Mouse (Mus musculus) small intestine, adult 2 months (tissue): ENCODE results near the gene Bpifb2. TPM values are rescaled to one million over a fixed set of nuclear protein-coding genes. Genes with fewer than 3 reads are reported as not detected.

ENCODE experiments used
- H3K27ac ChIP-seq: fragments of 200-500 bp; 2 replicates; pipeline ENCODE4 v1.5.1; 2012; ENCODE audit warnings: low read depth, low read length, control low read depth, inconsistent platforms; ENCODE audit not compliant: insufficient read depth
- H3K27me3 ChIP-seq: fragments of 200-500 bp; 2 replicates; pipeline ENCODE4 v1.6.1; 2012; ENCODE audit warnings: mild to moderate bottlenecking, moderate library complexity, low read length, inconsistent platforms; ENCODE audit not compliant: control insufficient read depth, insufficient read depth
- H3K36me3 ChIP-seq: fragments of 200-500 bp; 2 replicates; pipeline ENCODE4 v1.6.1; 2012; ENCODE audit warnings: mild to moderate bottlenecking, low read length, control low read depth, inconsistent platforms; ENCODE audit not compliant: control insufficient read depth, insufficient read depth
- H3K4me1 ChIP-seq: fragments of 200-500 bp; 2 replicates; pipeline ENCODE4 v1.6.1; 2012; ENCODE audit warnings: low read length, inconsistent platforms, mixed read lengths; ENCODE audit not compliant: control insufficient read depth, insufficient read depth, insufficient read length
- H3K4me3 ChIP-seq: fragments of 200-500 bp; 2 replicates; pipeline ENCODE4 v1.5.1; 2012; ENCODE audit warnings: low read depth, mild to moderate bottlenecking, control low read depth, inconsistent platforms, low read length, moderate library complexity
- CTCF ChIP-seq: fragments of 200-500 bp; IDR thresholded peaks from 2 replicates; pipeline ENCODE4 v1.5.1; 2012; ENCODE audit warnings: low read depth, mild to moderate bottlenecking, control low read depth, inconsistent platforms, low read length, moderate library complexity, mixed read lengths; ENCODE audit not compliant: insufficient replicate concordance, insufficient read length; ENCODE audit errors: extremely low read depth
- POLR2A ChIP-seq: fragments of 200-500 bp; IDR thresholded peaks from 2 replicates; pipeline ENCODE4 v1.6.1; 2012; ENCODE audit warnings: low read depth, mild to moderate bottlenecking, control low read depth, inconsistent platforms, low read length, moderate library complexity
- WGBS: fragments of 180-500 bp; shearing (Covaris S2); methylation state at CpG from one replicate; pipeline ENCODE4 v1.1.7; 2018; 5-methylcytosine and 5-hydroxymethylcytosine counted together
- polyA plus RNA-seq: library from polyadenylated mRNA; depleted of rRNA; stranded (reverse); fragments of >200 nt; gene quantifications from 2 replicates; pipeline ENCODE4 v1.2.3, GENCODE M21; 2012

Gene Bpifb2
- polyA plus RNA-seq, 1 experiment: not detected

- TF ChIP-seq CTCF: no peak
- no peak for TF ChIP-seq POLR2A
- Histone ChIP-seq H3K27ac (no peak overlapping the region), H3K36me3 (no peaks in the 10 kb centered on the region), H3K27me3 (no peaks in the 10 kb centered on the region), H3K4me3 (no peak overlapping the region), H3K4me1 (no peaks in the 10 kb centered on the region)
- 75% methylated on average over 5 of the region's 5 CpGs for WGBS
These were observed 24.3 kb downstream of the Bpifb2 start for GRCm38 (mm10) chr2:153899111-153899510.

GRCm38 (mm10) chr2:153900088-153900487 is 25.2 kb downstream of the Bpifb2 start, which contains the start of gene Bpifb6:
Gene Bpifb6, plus strand, starts transcription at chr2:153900388.
- 63% methylated on average over 4 of the region's 4 CpGs for WGBS
- Histone ChIP-seq H3K4me3 (no peak within 1 kb of the TSS), H3K4me1 (no peaks in the 10 kb centered on the region), H3K27ac (no peak within 1 kb of the TSS), H3K27me3 (no peaks in the 10 kb centered on the region), H3K36me3 (no peaks in the 10 kb centered on the region)
- TF ChIP-seq CTCF: no peak
- no peak for TF ChIP-seq POLR2A

- no peaks in the 10 kb centered on the region for H3K27me3 ChIP-seq
- H3K4me1 ChIP-seq: no peaks in the 10 kb centered on the region
- no peak overlapping the region for H3K4me3 ChIP-seq
- H3K36me3 ChIP-seq: no peaks in the 10 kb centered on the region
- WGBS: 69% methylated on average over 6 of the region's 6 CpGs
- H3K27ac ChIP-seq: no peak overlapping the region
- TF ChIP-seq POLR2A (no peak), CTCF (no peak)
These were observed 27.9 kb downstream of the Bpifb2 start for GRCm38 (mm10) chr2:153902726-153903125.

GRCm38 (mm10) chr2:153906626-153907025 is 31.8 kb downstream of the Bpifb2 start:
- no peak overlapping the region for H3K4me3 ChIP-seq
- no peaks in the 10 kb centered on the region for H3K4me1 ChIP-seq
- no peaks in the 10 kb centered on the region for H3K27me3 ChIP-seq
- H3K27ac ChIP-seq: no peak overlapping the region
- no peaks in the 10 kb centered on the region for H3K36me3 ChIP-seq
- WGBS: 76% methylated on average over 4 of the region's 4 CpGs
- no peak for TF ChIP-seq CTCF
- no peak for TF ChIP-seq POLR2A

- Histone ChIP-seq H3K4me3 (no peak overlapping the region), H3K27me3 (no peaks in the 10 kb centered on the region), H3K36me3 (no peaks in the 10 kb centered on the region), H3K27ac (no peak overlapping the region), H3K4me1 (no peaks in the 10 kb centered on the region)
- 60% methylated on average over 5 of the region's 5 CpGs for WGBS
- no peak for TF ChIP-seq CTCF
- TF ChIP-seq POLR2A: no peak
These were observed 39.3 kb downstream of the Bpifb2 start for GRCm38 (mm10) chr2:153914151-153914550.

GRCm38 (mm10) chr2:153917930-153918329 is 43.1 kb downstream of the Bpifb2 start, which contains the start of gene Bpifb3:
Gene Bpifb3, plus strand, starts transcription at chr2:153918230.
- H3K4me3 ChIP-seq: no peak within 1 kb of the TSS
- H3K27me3 ChIP-seq: no peaks in the 10 kb centered on the region
- no peaks in the 10 kb centered on the region for H3K36me3 ChIP-seq
- no peak for TF ChIP-seq POLR2A
- TF ChIP-seq CTCF: no peak
- H3K27ac ChIP-seq: no peak within 1 kb of the TSS
- WGBS: 68% methylated on average over 8 of the region's 8 CpGs
- H3K4me1 ChIP-seq: no peaks in the 10 kb centered on the region

- no peaks in the 10 kb centered on the region for H3K4me1 ChIP-seq
- H3K4me3 ChIP-seq: no peak overlapping the region
- no peak for TF ChIP-seq CTCF
- no peak for TF ChIP-seq POLR2A
- H3K36me3 ChIP-seq: no peaks in the 10 kb centered on the region
- no peaks in the 10 kb centered on the region for H3K27me3 ChIP-seq
- 82% methylated on average over 6 of the region's 6 CpGs for WGBS
- H3K27ac ChIP-seq: no peak overlapping the region
These were observed 46.4 kb downstream of the Bpifb2 start for GRCm38 (mm10) chr2:153921246-153921645.
